Mouse (Mus musculus) G1E-ER4 (cell line): ENCODE results near the gene Gm5767. TPM values are rescaled to one million over a fixed set of nuclear protein-coding genes. Genes with fewer than 3 reads are reported as not detected.

Experiments
- GATA1 ChIP-seq: IDR thresholded peaks from one replicate; pipeline ENCODE4 v1.8.0; 2012; ENCODE audit warnings: low read length, inconsistent platforms
- polyA plus RNA-seq: library from polyadenylated mRNA; stranded (reverse); fragments of >175 nt; gene quantifications from 2 replicates; pipeline ENCODE4 v1.2.3, GENCODE M21; 2012

The Gm5767 gene
- polyA plus RNA-seq, 1 experiment: not detected

DNA sequence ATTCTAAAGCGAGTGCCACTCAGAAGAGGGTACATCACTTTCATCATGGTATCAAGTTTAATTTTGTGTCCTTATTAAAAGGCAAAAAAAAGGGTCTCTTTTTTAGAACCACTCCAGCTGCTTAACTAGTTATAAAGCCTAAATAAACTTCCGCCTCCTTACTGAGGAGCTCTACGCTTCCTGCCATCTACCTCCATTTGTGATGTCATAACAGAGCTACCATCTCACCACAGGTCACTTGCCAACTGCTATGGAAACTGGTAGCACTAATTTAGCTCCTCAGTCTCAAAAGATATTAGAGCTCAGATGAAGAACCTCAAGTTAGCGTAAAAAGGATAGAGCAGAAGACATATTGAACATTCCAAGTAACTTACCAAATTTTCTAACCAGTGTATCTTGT lies 39.9 kb downstream of the Gm5767 start:
- TF ChIP-seq GATA1: no peak

DNA sequence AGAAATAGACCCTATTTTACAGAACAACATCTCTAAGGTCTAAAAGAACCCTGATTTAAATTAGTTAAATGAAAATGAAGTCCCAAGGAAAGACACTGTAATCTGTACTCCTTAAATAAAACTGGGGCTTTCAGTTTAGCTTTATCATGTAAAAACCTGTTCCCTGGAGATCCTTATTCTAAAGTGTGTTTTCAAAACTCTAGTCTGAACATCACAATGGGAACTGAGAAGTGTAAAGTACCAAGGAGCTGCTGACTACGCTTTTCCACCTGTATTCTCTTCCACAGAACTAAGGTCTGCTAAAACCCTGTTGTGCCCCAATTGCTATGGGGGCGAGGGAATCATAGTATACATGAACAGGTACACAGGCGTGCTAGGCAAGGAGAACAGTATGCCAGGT lies 43.5 kb downstream of the Gm5767 start:
- TF ChIP-seq GATA1: no peak

DNA sequence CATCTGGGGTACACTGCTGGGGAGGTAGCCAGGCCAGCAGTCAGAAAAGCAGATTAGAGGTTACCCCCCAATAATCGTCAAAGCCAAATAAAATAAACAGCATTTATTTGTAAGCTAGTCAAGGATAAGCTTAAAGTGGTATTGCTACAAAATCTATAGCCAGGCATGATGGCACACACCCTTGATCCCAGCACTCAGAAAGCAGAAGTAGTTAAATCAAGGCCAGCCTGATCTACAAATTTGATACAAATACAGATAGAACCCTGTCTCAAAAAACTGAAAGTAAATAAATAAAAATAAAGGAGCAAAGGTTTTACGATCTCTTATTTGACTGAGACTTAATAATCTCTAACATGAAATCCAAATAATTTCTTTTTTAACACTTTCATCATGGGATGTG lies 45.2 kb downstream of the Gm5767 start:
- TF ChIP-seq GATA1: no peak

DNA sequence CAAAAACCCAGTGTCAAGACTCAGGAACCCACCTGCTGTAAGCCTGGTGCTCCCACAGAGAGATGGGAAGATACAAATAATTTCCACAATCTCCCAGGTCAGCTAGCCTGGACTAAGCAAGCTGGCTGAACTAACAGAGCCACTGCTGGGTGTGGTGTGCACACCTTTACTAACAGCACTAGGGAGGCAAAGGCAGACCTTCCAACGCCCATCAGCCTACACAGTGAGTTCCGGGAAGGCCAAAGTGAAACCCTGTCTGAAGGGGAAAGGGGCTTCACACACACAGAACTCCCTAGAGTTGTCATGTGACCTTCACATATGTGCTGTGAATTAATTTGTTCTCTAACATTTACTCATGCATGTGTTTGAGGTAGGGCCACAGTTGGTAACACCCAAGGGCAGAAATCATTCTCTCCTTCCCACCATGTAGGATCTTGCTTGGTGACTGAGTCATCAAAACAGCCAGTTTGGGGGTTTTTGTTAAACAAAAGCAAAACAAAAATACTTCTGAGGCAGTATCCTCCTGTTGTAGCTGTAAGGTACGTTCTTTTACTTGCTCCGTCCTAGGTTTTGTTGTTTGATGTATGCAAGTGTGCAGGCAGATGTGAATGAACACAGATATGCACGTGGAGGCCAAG lies 47.7 kb downstream of the Gm5767 start:
- TF ChIP-seq GATA1: no peak

DNA sequence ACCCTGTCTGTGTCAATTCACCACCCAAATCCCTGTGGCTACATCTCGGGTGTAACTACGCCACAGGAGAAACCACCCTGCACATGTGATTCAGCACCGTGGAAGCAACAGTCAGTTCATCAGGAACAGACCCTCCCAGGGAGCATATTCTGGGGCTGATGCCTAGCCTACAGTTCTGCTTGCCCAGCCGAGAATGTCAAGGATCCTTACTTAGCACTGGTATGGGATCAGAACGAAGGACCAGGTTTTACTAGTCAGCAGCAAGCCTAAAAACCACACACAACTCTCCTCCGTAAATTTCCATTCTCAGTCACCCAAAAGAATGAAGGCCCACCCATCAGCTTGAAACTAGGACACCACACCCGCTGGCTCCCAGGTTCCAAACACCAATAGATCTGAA lies 51.1 kb downstream of the Gm5767 start:
- TF ChIP-seq GATA1: no peak

Other genes starting within 250 kb of the Gm5767 start
- 53.8 and 73.8 TPM in 2 replicates for gene Mettl22, start 210.0 kb upstream of the Gm5767 start, polyA plus RNA-seq
- 0.56 and 0.99 TPM in 2 replicates for gene Abat, start 167.3 kb upstream of the Gm5767 start, polyA plus RNA-seq
- gene Pmm2, start 43.1 kb upstream of the Gm5767 start, polyA plus RNA-seq: 15.7 and 49.0 TPM in 2 replicates
- 11.0 and 11.8 TPM in 2 replicates for gene Tmem186, start 43.1 kb upstream of the Gm5767 start, polyA plus RNA-seq
- 14.4 and 15.9 TPM in 2 replicates for gene Carhsp1, start 8.6 kb upstream of the Gm5767 start, polyA plus RNA-seq
- 22.9 and 32.1 TPM in 2 replicates for gene Usp7, start 111.5 kb downstream of the Gm5767 start, polyA plus RNA-seq
- 13.5 and 18.2 TPM in 2 replicates for gene 1810013L24Rik, start 149.3 kb downstream of the Gm5767 start, polyA plus RNA-seq